Mouse (Mus musculus) spleen, adult 2 months (tissue): ENCODE results near the gene Bsn. TPM values are rescaled to one million over a fixed set of nuclear protein-coding genes. Genes with fewer than 3 reads are reported as not detected.
A peak's percentile ranks its signal among the peaks of the same experiment; 100 is the strongest.

ENCODE experiments used
- DNase-seq, 2 experiments: peaks; one replicate each; pipeline versions ENCODE4 v3.0.0 to v3.0.0-alpha.2; 2012 to 2021; ENCODE audit warnings: low spot score in 2 of 2, low read depth in 1 of 2
- H3K27ac ChIP-seq: fragments of 200-500 bp; 2 replicates; pipeline ENCODE4 v1.5.1; 2012; ENCODE audit warnings: low read length, inconsistent platforms; ENCODE audit not compliant: insufficient read depth
- H3K27me3 ChIP-seq: fragments of 200-500 bp; 2 replicates; pipeline ENCODE4 v1.6.1; 2012; ENCODE audit warnings: mild to moderate bottlenecking, moderate library complexity, low read length, inconsistent platforms; ENCODE audit not compliant: control insufficient read depth, insufficient read depth
- H3K36me3 ChIP-seq: fragments of 200-500 bp; 2 replicates; pipeline ENCODE4 v1.6.1; 2012; ENCODE audit warnings: mild to moderate bottlenecking, low read length, inconsistent platforms; ENCODE audit not compliant: control insufficient read depth, insufficient read depth
- H3K4me1 ChIP-seq: fragments of 200-500 bp; 2 replicates; pipeline ENCODE4 v1.6.1; 2011; ENCODE audit warnings: inconsistent platforms; ENCODE audit not compliant: control insufficient read depth, insufficient read depth, insufficient read length
- H3K4me3 ChIP-seq: fragments of 200-500 bp; 2 replicates; pipeline ENCODE4 v1.5.1; 2011; ENCODE audit warnings: mild to moderate bottlenecking, inconsistent platforms; ENCODE audit not compliant: insufficient read depth, insufficient read length; ENCODE audit errors: extremely low read depth
- CTCF ChIP-seq: fragments of 200-500 bp; IDR thresholded peaks from 2 replicates; pipeline ENCODE4 v1.5.1; 2011; ENCODE audit warnings: mild to moderate bottlenecking, inconsistent platforms; ENCODE audit not compliant: insufficient read depth, insufficient read length, insufficient replicate concordance; ENCODE audit errors: extremely low read depth
- POLR2A ChIP-seq: fragments of 200-500 bp; IDR thresholded peaks from 2 replicates; pipeline ENCODE4 v1.6.1; 2011; ENCODE audit warnings: low read depth, low read length, inconsistent platforms
- WGBS: fragments of 180-500 bp; shearing (Covaris S2); methylation state at CpG from one replicate; pipeline ENCODE4 v1.1.7; 2018; 5-methylcytosine and 5-hydroxymethylcytosine counted together
- polyA plus RNA-seq: library from polyadenylated mRNA; depleted of rRNA; stranded (reverse); fragments of >200 nt; gene quantifications from 2 replicates; pipeline ENCODE4 v1.2.3, GENCODE M21; 2012

Bsn gene
- polyA plus RNA-seq, 1 experiment, result 0.57 TPM

DNA sequence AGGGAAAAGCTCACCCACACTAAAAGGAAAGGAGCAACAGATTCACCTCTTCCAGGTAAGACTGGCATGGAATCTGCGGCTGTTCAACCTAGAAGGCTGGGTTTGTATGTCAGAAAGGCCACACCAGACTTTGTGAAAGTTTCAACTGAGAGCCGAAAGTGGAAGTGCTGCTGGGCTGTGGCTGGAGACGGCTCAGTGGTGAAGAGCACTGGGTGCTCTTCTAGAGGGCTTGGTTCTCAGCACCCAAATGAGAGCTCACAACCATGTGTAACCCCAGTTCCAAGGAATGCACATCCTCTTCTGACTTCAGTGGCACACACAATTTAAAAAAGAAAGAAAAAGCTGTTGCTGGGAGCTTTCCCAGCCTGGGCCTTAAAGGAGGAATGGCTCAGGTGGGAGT, 27.2 kb upstream of the Bsn start:
- DNase-seq, result no peak
- 55% methylated on average over 3 of the region's 3 CpGs for WGBS
- TF ChIP-seq CTCF (no peak), POLR2A (no peak)

DNA sequence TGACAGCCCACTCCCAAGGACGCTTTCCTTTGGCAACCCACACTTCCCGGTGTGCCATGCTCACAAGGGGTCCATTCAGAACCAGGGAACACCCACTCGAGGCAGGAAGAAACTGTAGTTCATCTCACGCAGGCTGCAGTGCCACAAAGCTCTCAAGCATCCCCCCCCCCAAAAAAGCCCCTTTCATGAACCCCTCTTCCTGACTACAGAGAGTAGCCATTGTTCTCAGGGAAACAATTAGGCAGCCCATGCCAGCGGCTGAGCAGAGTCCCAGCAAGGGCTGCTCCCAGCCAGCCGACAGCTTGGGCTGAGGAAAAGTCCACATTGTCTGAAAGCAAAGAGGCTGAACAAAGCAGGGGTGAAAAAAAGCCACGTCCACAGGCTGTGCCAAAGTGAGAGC, 22.9 kb upstream of the Bsn start:
- no peak for DNase-seq
- H3K27ac ChIP-seq, result no peak overlapping the region
- TF ChIP-seq CTCF (no peak), POLR2A (no peak)
- peaks cover 5% of the 10 kb centered on the region; the same call in 1 of the 2 replicates for H3K4me1 ChIP-seq
- 82% methylated on average over 7 of the region's 7 CpGs for WGBS
- H3K4me3 ChIP-seq, result no peak overlapping the region
- H3K36me3 ChIP-seq, result peaks cover 11% of the 10 kb centered on the region
- H3K27me3 ChIP-seq, result no peaks in the 10 kb centered on the region

More for the DNA sequence above, 27.2 kb upstream of the Bsn start:
- peaks cover 7% of the 10 kb centered on the region; the same call in 1 of the 2 replicates for H3K4me1 ChIP-seq
- H3K27me3 ChIP-seq, result no peaks in the 10 kb centered on the region
- peaks cover 2% of the 10 kb centered on the region; the same call in 1 of the 2 replicates for H3K36me3 ChIP-seq
- no peak overlapping the region for H3K4me3 ChIP-seq
- H3K27ac ChIP-seq, result peak overlapping the region; percentile 20; the same call in 1 of the 2 replicates

DNA sequence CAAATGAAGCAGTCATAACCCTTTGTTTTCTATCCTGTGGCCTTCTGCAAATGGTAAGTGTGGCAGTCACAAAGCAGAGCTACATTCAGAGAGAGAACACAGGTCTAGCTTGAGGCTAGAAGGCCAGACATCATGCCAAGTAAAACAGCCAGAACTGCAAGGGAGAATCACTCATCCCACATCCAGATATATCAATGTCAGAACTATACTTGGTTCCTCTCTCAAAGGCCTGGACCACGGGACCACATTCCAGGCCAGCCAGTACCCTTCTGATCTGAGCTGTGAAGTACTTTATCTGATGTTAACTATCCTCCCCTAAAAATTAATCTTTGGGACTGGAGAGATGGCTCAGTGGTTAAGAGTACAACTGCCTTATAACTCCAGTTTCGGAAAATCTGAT, 22.2 kb upstream of the Bsn start:
- Histone ChIP-seq H3K36me3 (peaks cover 11% of the 10 kb centered on the region), H3K4me1 (peaks cover 2% of the 10 kb centered on the region; the same call in 1 of the 2 replicates), H3K4me3 (no peak overlapping the region), H3K27ac (no peak overlapping the region), H3K27me3 (no peaks in the 10 kb centered on the region)
- 83% methylated on average over 2 of the region's 2 CpGs for WGBS
- DNase-seq, result no peak
- TF ChIP-seq CTCF (no peak), POLR2A (no peak)

DNA sequence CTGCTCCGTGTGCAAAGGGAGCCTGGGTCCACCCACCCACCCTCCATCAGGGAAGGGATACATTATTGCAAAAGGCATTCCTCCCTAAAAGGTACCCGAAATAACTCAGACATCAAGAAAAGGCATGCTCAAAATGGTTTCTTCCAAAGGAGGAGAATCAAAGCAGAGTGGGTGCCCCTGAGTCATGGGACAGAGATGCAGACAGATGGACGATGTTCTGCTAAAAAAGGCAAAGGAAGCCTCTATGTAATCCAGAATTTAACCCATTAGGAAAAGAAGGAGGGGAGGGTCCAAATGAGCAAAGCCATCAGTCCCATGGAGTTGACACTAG, 15.4 kb upstream of the Bsn start:
- no peak for DNase-seq
- H3K27ac ChIP-seq, result no peak overlapping the region
- no peak overlapping the region for H3K4me3 ChIP-seq
- TF ChIP-seq POLR2A (no peak), CTCF (no peak)
- peaks cover 11% of the 10 kb centered on the region for H3K36me3 ChIP-seq
- H3K27me3 ChIP-seq, result no peaks in the 10 kb centered on the region
- H3K4me1 ChIP-seq, result peaks cover 4% of the 10 kb centered on the region; the same call in 1 of the 2 replicates
- WGBS, result 88% methylated on average over 3 of the region's 3 CpGs

DNA sequence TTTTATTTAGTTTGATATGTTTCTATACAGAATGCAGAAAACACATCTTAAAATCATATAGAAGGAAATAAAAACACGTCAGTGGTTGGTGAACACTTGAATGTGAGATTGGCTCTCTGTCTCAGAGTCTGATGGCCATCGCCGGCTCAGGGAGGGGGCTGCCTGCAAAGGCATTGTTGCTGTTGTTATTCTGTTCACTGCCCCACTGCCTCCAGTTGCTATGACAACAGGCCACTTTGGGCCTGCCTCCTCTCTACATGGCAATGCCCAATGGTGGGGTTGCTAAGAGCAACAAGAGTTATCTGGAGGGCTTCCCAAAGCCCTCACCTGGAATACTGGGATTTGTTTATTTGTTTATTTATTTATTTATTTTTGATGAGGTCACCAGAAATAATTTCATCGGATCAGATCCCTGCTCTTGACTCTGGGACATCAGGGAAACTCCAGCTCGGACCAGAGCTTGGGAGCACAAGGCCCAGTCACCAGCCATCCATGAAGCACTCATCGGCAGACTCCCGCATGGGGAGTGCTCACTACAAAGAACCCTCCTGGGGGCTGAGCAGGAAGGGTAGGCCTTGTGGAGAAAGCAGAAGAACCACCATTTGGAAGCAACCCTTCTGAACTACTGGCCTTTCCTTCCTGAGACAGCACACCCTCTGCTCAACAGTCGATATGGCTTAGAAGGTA, 14.8 kb upstream of the Bsn start:
- H3K27ac ChIP-seq, result no peak overlapping the region
- TF ChIP-seq POLR2A, result no peak
- no peak for TF ChIP-seq CTCF
- H3K4me3 ChIP-seq, result no peak overlapping the region
- H3K27me3 ChIP-seq, result no peaks in the 10 kb centered on the region
- DNase-seq, result no peak
- H3K4me1 ChIP-seq, result peaks cover 9% of the 10 kb centered on the region; the same call in 1 of the 2 replicates
- peaks cover 11% of the 10 kb centered on the region for H3K36me3 ChIP-seq
- WGBS, result 88% methylated on average over 8 of the region's 8 CpGs

DNA sequence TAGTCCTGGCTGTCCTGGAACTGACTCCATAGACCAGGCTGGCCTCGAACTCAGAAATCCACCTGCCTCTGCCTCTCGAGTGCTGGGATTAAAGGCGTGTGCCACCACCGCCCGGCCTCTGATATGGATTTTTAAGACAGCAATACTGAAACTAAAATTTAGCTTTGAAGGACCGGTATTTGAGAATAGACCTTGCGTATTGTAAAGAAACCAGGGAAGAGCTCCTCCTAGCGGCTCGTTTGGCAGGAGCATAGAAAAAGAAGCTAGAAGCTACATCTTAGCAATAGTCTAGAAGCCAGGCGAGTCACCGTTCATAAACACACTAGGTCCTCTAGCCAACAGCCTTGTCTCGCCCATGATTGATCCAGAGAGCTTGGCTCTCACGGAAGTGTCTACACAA, 12.8 kb upstream of the Bsn start:
- peaks cover 2% of the 10 kb centered on the region for H3K36me3 ChIP-seq
- H3K4me1 ChIP-seq, result peaks cover 9% of the 10 kb centered on the region; the same call in 1 of the 2 replicates
- 9% methylated on average over 13 of the region's 13 CpGs for WGBS
- DNase-seq, result peak; percentile 77
- H3K27me3 ChIP-seq, result no peaks in the 10 kb centered on the region
- H3K27ac ChIP-seq, result 0 out of 2 replicates have a peak overlapping the region, but pooled peaks have one; percentile 26
- TF ChIP-seq POLR2A (no peak), CTCF (no peak)
- peak overlapping the region; percentile 44 for H3K4me3 ChIP-seq

DNA sequence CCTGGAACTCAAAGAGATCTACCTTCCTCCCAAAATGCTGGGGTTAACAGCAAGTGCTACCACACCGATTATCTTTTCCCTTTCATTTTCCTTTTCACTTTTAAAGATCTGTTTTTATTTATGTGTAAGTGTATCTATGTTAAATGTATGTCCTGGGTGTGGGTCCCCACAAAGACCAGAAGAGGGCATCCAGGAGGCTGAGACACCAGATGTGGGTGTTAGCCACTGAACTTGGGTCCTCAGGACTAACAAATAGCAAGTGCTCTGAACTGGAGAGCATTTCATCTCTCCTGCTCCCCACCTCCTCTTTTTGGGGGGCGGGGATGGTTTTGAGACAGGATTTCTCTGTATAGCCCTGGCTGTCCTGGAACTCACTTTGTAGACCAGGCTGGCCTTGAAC, 12.0 kb upstream of the Bsn start:
- no peak overlapping the region for H3K4me3 ChIP-seq
- H3K27ac ChIP-seq, result no peak overlapping the region
- TF ChIP-seq POLR2A (no peak), CTCF (no peak)
- H3K4me1 ChIP-seq, result peaks cover 9% of the 10 kb centered on the region; the same call in 1 of the 2 replicates
- no peaks in the 10 kb centered on the region for H3K27me3 ChIP-seq
- H3K36me3 ChIP-seq, result peaks cover 2% of the 10 kb centered on the region
- peak in 1 of 2 experiments; percentile 30 for DNase-seq
- 98% methylated on average over 2 of the region's 2 CpGs for WGBS
